Mouse (Mus musculus) stomach, embryonic 16.5 days (tissue): Measurements from ENCODE around the gene Cphx3. TPM values are rescaled to one million over a fixed set of nuclear protein-coding genes. Genes with fewer than 3 reads are reported as not detected.

Source experiments
- polyA plus RNA-seq: library from polyadenylated mRNA; unstranded; fragments of >200 nt; fragmentation: Nextera tagmentation; extraction: Ambion mirVana; gene quantifications from 2 replicates; pipeline ENCODE4 v1.2.1, GENCODE M21; 2015

Cphx3 gene
- polyA plus RNA-seq, 1 experiment from 2014 or later, result 0.31 TPM

Other genes starting within 250 kb of the Cphx3 start
- 52.1 and 54.4 TPM in 2 replicates for gene Anxa11, start 240.1 kb upstream of the Cphx3 start, polyA plus RNA-seq
- gene Plac9a, start 179.2 kb upstream of the Cphx3 start, polyA plus RNA-seq, result 3.1 TPM in 1 of 2 replicates, not detected in the other
- 6.5 and 7.0 TPM in 2 replicates for gene Tmem254a, start 154.6 kb upstream of the Cphx3 start, polyA plus RNA-seq
- gene Cphx1, start 144.0 kb upstream of the Cphx3 start, polyA plus RNA-seq, result 0.14 TPM in 1 of 2 replicates, not detected in the other
- gene Duxbl1, start 103.7 kb upstream of the Cphx3 start, polyA plus RNA-seq, result 1.3 and 2.2 TPM in 2 replicates
- gene Gm9780, start 39.6 kb upstream of the Cphx3 start, polyA plus RNA-seq, result 55.8 and 60.4 TPM in 2 replicates
- gene Tmem254c, start 14.9 kb upstream of the Cphx3 start, polyA plus RNA-seq, result 47.8 and 56.8 TPM in 2 replicates
- gene Cphx2, start 781 bp upstream of the Cphx3 start, polyA plus RNA-seq, result not detected in 2 replicates
- gene Duxbl2, start 36.1 kb downstream of the Cphx3 start, polyA plus RNA-seq, result 0.96 and 2.2 TPM in 2 replicates
- gene Plac9b, start 100.2 kb downstream of the Cphx3 start, polyA plus RNA-seq, result 53.2 and 61.1 TPM in 2 replicates
- gene Tmem254b, start 124.7 kb downstream of the Cphx3 start, polyA plus RNA-seq, result 51.4 and 77.4 TPM in 2 replicates
- gene Duxbl3, start 175.7 kb downstream of the Cphx3 start, polyA plus RNA-seq, result 0.62 and 1.0 TPM in 2 replicates